Mouse (Mus musculus) heart, postnatal 0 days (tissue): ENCODE measurements around the gene Fiz1.

Experiments
- CTCF ChIP-seq: IDR thresholded peaks from 2 replicates; pipeline ENCODE4 v1.5.1; 2016; ENCODE audit warnings: antibody characterized with exemption, control low read depth, low read depth
- EP300 ChIP-seq: IDR thresholded peaks from 2 replicates; pipeline ENCODE4 v1.6.1; 2016; ENCODE audit warnings: antibody characterized with exemption, low read depth

GRCm38 (mm10) chr7:5044981-5045380 is 30.5 kb upstream of the Fiz1 start:
- no peak for TF ChIP-seq CTCF
- TF ChIP-seq EP300, result no peak
